Mouse (Mus musculus) 3T3-L1 (cell line): ENCODE data around the gene Yjefn3.

ENCODE experiments used
- DNase-seq: peaks from one replicate; pipeline ENCODE4 v3.0.0-alpha.2; 2015; ENCODE audit warnings: low read depth, low spot score

The Yjefn3 gene

GRCm38 (mm10) chr8:69880841-69881240 is 21.7 kb downstream of the Yjefn3 start:
- no peak for DNase-seq

- no peak for DNase-seq
These were observed 22.8 kb downstream of the Yjefn3 start for GRCm38 (mm10) chr8:69879678-69880077.

GRCm38 (mm10) chr8:69877992-69878391 is 24.5 kb downstream of the Yjefn3 start:
- DNase-seq: no peak

GRCm38 (mm10) chr8:69877396-69877795 is 25.1 kb downstream of the Yjefn3 start:
- DNase-seq: no peak

- DNase-seq: no peak
These were observed 25.5 kb downstream of the Yjefn3 start for GRCm38 (mm10) chr8:69876967-69877366.

- peak; percentile 57 for DNase-seq
These were observed 26.4 kb downstream of the Yjefn3 start for GRCm38 (mm10) chr8:69876097-69876496.

- DNase-seq: peak; percentile 22
These were observed 27.9 kb downstream of the Yjefn3 start for GRCm38 (mm10) chr8:69874654-69875053.

- peak; percentile 90 for DNase-seq
These were observed 28.4 kb downstream of the Yjefn3 start for GRCm38 (mm10) chr8:69874155-69874554.

GRCm38 (mm10) chr8:69870907-69871306 is 31.6 kb downstream of the Yjefn3 start:
- no peak for DNase-seq

GRCm38 (mm10) chr8:69870003-69870765 is 32.3 kb downstream of the Yjefn3 start:
- no peak for DNase-seq

GRCm38 (mm10) chr8:69867696-69868326 is 34.7 kb downstream of the Yjefn3 start:
- DNase-seq: peak; percentile 69

GRCm38 (mm10) chr8:69864180-69864579 is 38.3 kb downstream of the Yjefn3 start:
- no peak for DNase-seq

GRCm38 (mm10) chr8:69863387-69864020 is 39.0 kb downstream of the Yjefn3 start:
- no peak for DNase-seq

- DNase-seq: no peak
These were observed 41.3 kb downstream of the Yjefn3 start for GRCm38 (mm10) chr8:69861251-69861650.

GRCm38 (mm10) chr8:69860807-69861206 is 41.7 kb downstream of the Yjefn3 start:
- peak; percentile 46 for DNase-seq

- no peak for DNase-seq
These were observed 48.6 kb downstream of the Yjefn3 start for GRCm38 (mm10) chr8:69853869-69854268.

GRCm38 (mm10) chr8:69850926-69851506 is 51.5 kb downstream of the Yjefn3 start:
- DNase-seq: peak; percentile 65

GRCm38 (mm10) chr8:69849899-69850298 is 52.6 kb downstream of the Yjefn3 start:
- peak; percentile 51 for DNase-seq

GRCm38 (mm10) chr8:69848951-69849350 is 53.6 kb downstream of the Yjefn3 start:
- DNase-seq: peak; percentile 99

- peak; percentile 27 for DNase-seq
These were observed 55.1 kb downstream of the Yjefn3 start for GRCm38 (mm10) chr8:69847167-69848065.
